Mouse (Mus musculus) inflammation-experienced regulatory T-cells (primary cell): ENCODE data around the gene Ints13. TPM values are rescaled to one million over a fixed set of nuclear protein-coding genes. Genes with fewer than 3 reads are reported as not detected.

Experiments
- polyA plus RNA-seq, 2 experiments: library from polyadenylated mRNA; unstranded; fragments of 100-300 nt; shearing (Covaris generic); gene quantifications; one replicate each; pipeline ENCODE4 v1.2.1; 2017

Ints13 gene
- polyA plus RNA-seq = 10 to 100 TPM; 77.9 to 96.5 TPM

DNA sequence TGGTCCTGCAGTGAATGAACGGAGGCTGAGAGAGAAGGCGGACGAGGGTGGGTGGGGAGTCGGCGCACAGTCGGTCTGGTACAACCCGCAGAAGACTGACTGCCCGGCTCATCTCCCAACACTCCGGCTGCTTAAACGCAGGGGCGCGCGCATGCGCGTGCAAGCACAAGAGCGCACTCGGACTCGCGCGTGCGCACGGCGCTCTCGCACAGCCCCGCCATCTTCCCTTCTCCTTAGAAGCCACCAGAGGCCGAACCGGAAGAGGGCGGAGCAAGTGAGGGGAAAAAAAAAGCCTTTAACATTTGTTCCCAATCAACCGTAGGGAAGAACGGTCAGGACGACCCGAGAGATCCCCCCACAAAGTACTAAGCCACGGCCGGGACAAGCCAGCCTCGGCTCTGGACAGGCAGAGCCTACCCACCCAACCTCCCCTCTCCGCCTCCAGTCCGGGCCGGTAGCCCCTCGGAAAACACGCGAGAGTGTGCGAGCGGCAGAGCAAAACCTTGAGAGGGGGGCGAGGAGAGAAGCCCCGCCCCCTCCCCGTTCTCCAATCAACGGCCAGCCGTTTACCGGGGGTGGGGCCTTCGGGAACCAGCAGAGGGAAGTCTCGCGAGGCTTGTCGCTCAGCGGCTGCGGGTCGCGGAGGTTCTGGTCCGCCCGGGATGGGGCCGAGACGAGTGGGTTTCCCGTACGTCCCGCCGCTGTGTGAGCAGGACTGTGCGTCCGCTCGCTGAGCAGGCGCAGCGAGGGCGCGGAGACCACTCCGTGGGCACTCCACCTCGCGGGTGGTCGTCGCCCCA lies at the start of gene Ints13:
TSS of gene Ints13 (minus strand) at position 526 of the 800 bp plus-strand sequence.

GRCm38 (mm10) chr6:146576903-146577302 lies 732 bp downstream of the Ints13 start, which contains the start of gene Fgfr1op2:
Gene Fgfr1op2 (plus strand): TSS chr6:146577203.

DNA sequence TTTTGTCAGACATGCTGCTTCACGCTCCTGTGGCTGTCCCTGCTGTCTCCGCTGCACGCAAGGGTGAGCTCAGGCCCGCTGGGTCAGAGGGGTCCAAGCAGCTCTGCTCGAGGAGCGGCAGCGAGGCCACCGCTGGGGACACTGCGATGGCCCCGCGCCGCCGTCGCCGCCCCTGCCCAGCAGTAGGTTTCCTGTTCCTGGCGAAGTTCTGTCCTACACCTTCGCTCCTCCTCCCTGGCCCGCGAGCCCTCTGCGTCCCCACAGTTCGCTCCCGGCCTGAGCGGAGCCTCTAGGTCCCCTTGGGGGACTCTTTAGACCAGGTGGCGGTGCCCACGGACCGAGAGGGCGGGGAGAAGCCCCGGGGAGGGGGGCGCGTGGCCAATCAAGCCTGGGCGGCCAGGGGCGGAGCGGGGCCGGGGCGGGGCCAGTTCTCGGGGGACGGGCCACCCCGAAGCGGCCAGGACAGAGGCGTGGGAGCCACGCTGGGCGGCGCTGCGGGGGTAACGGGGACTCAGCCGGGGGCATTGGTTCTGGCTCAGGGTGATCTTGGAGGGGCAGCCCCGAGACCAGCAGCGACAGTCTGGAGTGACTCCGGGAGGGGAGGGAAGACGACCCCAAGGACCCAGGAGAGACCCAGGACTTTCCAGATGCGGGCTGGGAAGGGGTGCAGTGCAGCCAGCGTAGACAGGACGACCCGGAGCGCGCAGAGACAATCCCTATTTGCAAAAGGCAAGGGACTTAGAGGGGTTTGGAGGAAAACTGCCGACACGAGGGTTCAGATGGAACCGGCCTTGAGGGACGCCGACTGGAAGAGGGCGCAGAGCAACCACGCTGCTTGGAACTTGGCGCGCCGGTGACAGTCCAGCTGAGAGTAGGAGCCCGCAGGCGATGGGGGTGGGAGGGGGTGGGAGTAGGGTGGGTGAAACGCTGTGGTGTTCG lies 75.5 kb downstream of the Ints13 start, which contains the start of gene Itpr2:
TSS of gene Itpr2 (minus strand) at position 358 of the 939 bp plus-strand sequence.

Other genes with a start within 250 kb of the Ints13 start
- 100 to 1,000 TPM; 210 to 217 TPM for gene Itpr2, start 75.6 kb downstream of the Ints13 start, polyA plus RNA-seq
- gene Fgfr1op2, start 632 bp downstream of the Ints13 start, polyA plus RNA-seq = 100 to 1,000 TPM; 164 to 194 TPM
- gene Med21, start 64.7 kb upstream of the Ints13 start, polyA plus RNA-seq = 10 to 100 TPM; 67.7 to 99.4 TPM
- gene Tm7sf3, start 65.0 kb upstream of the Ints13 start, polyA plus RNA-seq = 10 to 100 TPM; 25.0 to 30.4 TPM
- gene Stk38l, start 147.2 kb upstream of the Ints13 start, polyA plus RNA-seq = 1 to 10 TPM; 8.8 to 9.5 TPM
- gene Arntl2, start 218.2 kb upstream of the Ints13 start, polyA plus RNA-seq = 1 to 10 TPM in 1 of 2 experiments, under 1 TPM in 1; 0.25 to 1.9 TPM